Mouse (Mus musculus) forebrain, embryonic 11.5 days (tissue): Measurements from ENCODE around the gene Cipc. TPM values are rescaled to one million over a fixed set of nuclear protein-coding genes. Genes with fewer than 3 reads are reported as not detected.
A peak's percentile ranks its signal among the peaks of the same experiment; 100 is the strongest.

ENCODE experiments used
- ATAC-seq: fragments of 200-750 bp; cut with Nextera tagmentation; replicated peaks from 2 replicates; pipeline ENCODE4 v1.8.0; 2017; ENCODE audit warnings: moderate TSS enrichment; ENCODE audit not compliant: low FRiP score
- DNase-seq: peaks from one replicate; pipeline ENCODE4 v3.0.0-alpha.2; 2017; ENCODE audit warnings: low spot score
- H3K27ac ChIP-seq: fragments of 300-500 bp; sonication (generic); 2 replicates; pipeline ENCODE4 v1.5.1; 2014; ENCODE audit warnings: low read depth, low read length
- H3K27me3 ChIP-seq: fragments of 300-500 bp; sonication (generic); 2 replicates; pipeline ENCODE4 v1.6.1; 2014; ENCODE audit warnings: mild to moderate bottlenecking, low read length, mixed read lengths; ENCODE audit not compliant: control insufficient read depth, insufficient read depth
- H3K36me3 ChIP-seq: fragments of 300-500 bp; sonication (generic); 2 replicates; pipeline ENCODE4 v1.6.1; 2014; ENCODE audit warnings: mild to moderate bottlenecking, low read length, moderate library complexity, mixed read lengths; ENCODE audit not compliant: control insufficient read depth, insufficient read depth
- H3K4me1 ChIP-seq: fragments of 300-500 bp; sonication (generic); replicated peaks from 2 replicates; pipeline ENCODE4 v1.6.1; 2014; ENCODE audit warnings: low read length, mixed read lengths; ENCODE audit not compliant: control insufficient read depth, insufficient read depth
- H3K4me2 ChIP-seq: fragments of 300-500 bp; sonication (generic); 2 replicates; pipeline ENCODE4 v1.6.1; 2014; ENCODE audit warnings: low read depth, mild to moderate bottlenecking, low read length, moderate library complexity, mixed read lengths; ENCODE audit not compliant: severe bottlenecking
- H3K4me3 ChIP-seq: fragments of 300-500 bp; sonication (generic); 2 replicates; pipeline ENCODE4 v1.5.1; 2014; ENCODE audit warnings: low read depth, low read length
- H3K9ac ChIP-seq: fragments of 300-500 bp; sonication (generic); 2 replicates; pipeline ENCODE4 v1.6.1; 2014; ENCODE audit warnings: low read length
- H3K9me3 ChIP-seq: fragments of 300-500 bp; sonication (generic); 2 replicates; pipeline ENCODE4 v1.6.1; 2016; ENCODE audit warnings: low read length, mixed read lengths; ENCODE audit not compliant: control insufficient read depth
- WGBS: fragments of 180-500 bp; shearing (Covaris S2); extraction: QIAGEN DNeasy Blood & Tissue Kit; methylation state at CpG from one replicate; pipeline ENCODE4 v1.1.7; 2014; 5-methylcytosine and 5-hydroxymethylcytosine counted together
- polyA plus RNA-seq: library from polyadenylated mRNA; unstranded; fragments of >200 nt; fragmentation: Nextera tagmentation; extraction: Ambion mirVana; gene quantifications from 2 replicates; pipeline ENCODE4 v1.2.1, GENCODE M21; 2014

Gene Cipc
- polyA plus RNA-seq, 1 experiment from 2014 or later = 48.7 TPM

- H3K4me3 ChIP-seq = no peak overlapping the region
Measured at GRCm38 (mm10) chr12:86941173-86941572, 5.7 kb upstream of the Cipc start.

DNA sequence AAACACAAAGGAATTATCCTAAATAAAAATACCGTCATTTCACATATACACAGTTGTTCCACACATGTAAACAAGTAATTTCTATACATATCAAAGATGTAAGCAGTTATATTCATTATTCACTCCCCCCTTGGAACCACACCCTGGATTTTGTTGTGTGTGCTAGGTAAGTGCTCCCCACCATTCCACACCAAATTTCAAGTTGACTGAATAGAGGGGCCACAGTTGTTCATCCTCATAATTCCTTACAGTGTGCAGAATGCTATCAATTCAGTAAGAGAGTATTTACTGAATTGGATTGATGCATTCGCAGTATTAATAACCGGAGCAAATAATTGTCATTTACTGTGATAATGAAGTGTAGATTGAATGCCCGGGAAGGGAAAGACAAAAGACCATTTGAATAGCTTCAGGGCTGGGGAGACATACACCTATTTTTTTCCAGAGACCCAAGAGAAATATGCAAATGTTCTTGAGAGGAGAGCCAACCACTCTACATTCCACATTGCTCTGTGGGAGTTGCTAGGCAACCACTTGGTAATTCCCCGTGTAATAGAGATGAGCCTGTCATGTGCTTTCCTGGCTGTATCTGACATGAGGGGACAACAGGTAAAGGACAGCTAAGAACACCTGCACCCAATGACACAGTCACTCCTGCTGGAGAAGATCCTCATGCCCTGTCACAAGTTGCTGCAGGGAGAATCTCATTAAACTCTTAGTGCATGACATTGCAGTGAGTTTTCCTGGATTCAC lies 4.9 kb upstream of the Cipc start:
- Histone ChIP-seq H3K36me3 (no peaks in the 10 kb centered on the region), H3K4me1 (peaks cover 18% of the 10 kb centered on the region; the same call in 1 of the 2 replicates), H3K27ac (peak overlapping the region; percentile 91), H3K9ac (0 out of 2 replicates have a peak overlapping the region, but pooled peaks have one; percentile 27), H3K27me3 (no peaks in the 10 kb centered on the region), H3K4me2 (peak overlapping the region; percentile 29; the same call in 1 of the 2 replicates), H3K4me3 (no peak overlapping the region), H3K9me3 (no peaks in the 10 kb centered on the region)
- ATAC-seq (peak; percentile 60), DNase-seq (peak; percentile 60)
- WGBS = 24% methylated on average over 5 of the region's 5 CpGs

More at GRCm38 (mm10) chr12:86941173-86941572, 5.7 kb upstream of the Cipc start:
- peak; percentile 52 for ATAC-seq
- Histone ChIP-seq H3K27ac (peak overlapping the region; percentile 91), H3K36me3 (no peaks in the 10 kb centered on the region), H3K27me3 (no peaks in the 10 kb centered on the region), H3K4me2 (0 out of 2 replicates have a peak overlapping the region, but pooled peaks have one; percentile 24), H3K9me3 (no peaks in the 10 kb centered on the region), H3K9ac (peak overlapping the region; percentile 44), H3K4me1 (peaks cover 18% of the 10 kb centered on the region; the same call in 1 of the 2 replicates)
- DNase-seq = peak; percentile 55
- 26% methylated on average over 11 of the region's 11 CpGs for WGBS

DNA sequence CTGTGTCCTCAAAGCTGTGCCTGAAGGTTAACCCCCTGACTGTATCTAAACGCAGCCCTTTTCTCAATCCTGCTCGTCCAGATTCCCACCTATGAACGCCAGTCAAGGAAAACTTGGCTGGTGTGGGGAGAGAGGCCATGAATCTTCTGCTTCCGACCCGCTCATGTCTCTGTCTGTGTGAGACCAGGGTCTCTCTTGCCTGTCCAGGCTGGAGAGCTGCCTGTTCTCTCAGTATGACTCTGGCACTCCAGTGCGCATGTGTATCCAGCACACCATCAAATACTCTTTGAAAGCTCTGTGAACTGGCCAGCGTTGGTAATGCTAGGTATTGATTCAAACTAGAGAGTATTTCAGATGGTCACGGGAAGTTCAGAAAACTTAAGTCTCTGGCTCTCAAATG lies 3.4 kb upstream of the Cipc start:
- H3K4me2 ChIP-seq = no peak overlapping the region
- H3K4me3 ChIP-seq = no peak overlapping the region
- no peak for ATAC-seq
- H3K4me1 ChIP-seq = peaks cover 26% of the 10 kb centered on the region
- H3K36me3 ChIP-seq = no peaks in the 10 kb centered on the region
- no peaks in the 10 kb centered on the region for H3K9me3 ChIP-seq
- H3K9ac ChIP-seq = no peak overlapping the region
- no peak for DNase-seq
- no peak overlapping the region for H3K27ac ChIP-seq
- H3K27me3 ChIP-seq = no peaks in the 10 kb centered on the region
- 94% methylated on average over 8 of the region's 8 CpGs for WGBS

- H3K4me3 ChIP-seq = no peak overlapping the region
- peaks cover 27% of the 10 kb centered on the region for H3K4me1 ChIP-seq
- no peak overlapping the region for H3K4me2 ChIP-seq
- 5% methylated on average over 4 of the region's 4 CpGs for WGBS
- no peak overlapping the region for H3K9ac ChIP-seq
- no peaks in the 10 kb centered on the region for H3K27me3 ChIP-seq
- no peak overlapping the region for H3K27ac ChIP-seq
- H3K9me3 ChIP-seq = no peaks in the 10 kb centered on the region
- ATAC-seq = no peak
- no peaks in the 10 kb centered on the region for H3K36me3 ChIP-seq
- peak; percentile 72 for DNase-seq
Measured at GRCm38 (mm10) chr12:86945126-86945525, 1.7 kb upstream of the Cipc start.

- DNase-seq (peak; percentile 56), ATAC-seq (no peak; the same call in 1 of the 2 replicates)
- H3K36me3 ChIP-seq = no peaks in the 10 kb centered on the region
- H3K9me3 ChIP-seq = no peaks in the 10 kb centered on the region
- H3K9ac ChIP-seq = peak overlapping the region; percentile 97
- H3K27ac ChIP-seq = peak overlapping the region; percentile 99
- H3K4me2 ChIP-seq = peak overlapping the region; percentile 90
- no peaks in the 10 kb centered on the region for H3K27me3 ChIP-seq
- WGBS = under 1% methylated on average over 17 of the region's 17 CpGs
- peak overlapping the region; percentile 71 for H3K4me3 ChIP-seq
- peaks cover 19% of the 10 kb centered on the region for H3K4me1 ChIP-seq
Measured at GRCm38 (mm10) chr12:86946301-86946781, 502 bp upstream of the Cipc start.

DNA sequence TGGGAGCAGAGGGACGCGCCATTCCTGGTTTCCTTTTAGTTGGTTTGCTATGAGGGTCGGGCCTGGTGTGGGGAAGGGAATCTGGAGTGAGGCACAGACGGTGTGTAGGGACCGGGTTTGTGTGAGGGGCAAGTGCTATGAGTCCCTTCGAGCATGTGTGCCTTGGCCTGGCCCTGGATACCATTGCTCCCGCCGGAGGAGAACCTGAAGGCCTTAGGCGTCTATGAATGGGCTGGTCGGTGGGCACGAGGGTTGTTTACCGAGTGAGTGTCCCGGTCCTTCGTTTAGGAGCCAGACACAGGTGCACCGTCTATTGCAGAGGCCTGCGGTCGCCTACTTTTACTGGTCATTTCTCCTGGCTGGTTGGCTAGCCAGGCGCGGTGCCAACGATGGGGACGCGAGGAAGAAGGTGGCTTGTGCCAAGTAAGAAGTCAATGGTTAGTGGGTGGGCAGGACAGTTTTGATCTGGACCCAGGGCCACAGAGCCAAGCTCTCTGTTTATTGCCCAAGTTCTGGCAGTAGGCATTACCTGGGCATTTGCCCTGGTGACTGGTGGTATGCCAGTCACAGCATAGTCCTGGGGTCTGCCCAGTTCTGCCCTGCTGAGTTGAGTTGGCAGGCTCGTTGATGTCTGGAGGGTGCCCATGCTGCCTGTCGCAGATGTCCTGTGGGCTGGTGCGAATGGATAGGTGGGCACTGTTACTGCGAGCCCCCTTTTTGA lies 998 bp downstream of the Cipc start:
- Histone ChIP-seq H3K4me2 (peak overlapping the region; percentile 90), H3K4me3 (peak overlapping the region; percentile 71), H3K27me3 (no peaks in the 10 kb centered on the region), H3K9ac (peak overlapping the region; percentile 97), H3K27ac (peak overlapping the region; percentile 51; the same call in 1 of the 2 replicates), H3K4me1 (peaks cover 16% of the 10 kb centered on the region), H3K9me3 (no peaks in the 10 kb centered on the region), H3K36me3 (no peaks in the 10 kb centered on the region)
- whole genome bisulfite sequencing = 23% methylated on average over 26 of the region's 26 CpGs
- DNase-seq (peak; percentile 64), ATAC-seq (peak; percentile 57)

- peak overlapping the region; percentile 71; the same call in 1 of the 2 replicates for H3K4me3 ChIP-seq
- H3K27ac ChIP-seq = no peak overlapping the region
- DNase-seq (no peak), ATAC-seq (no peak)
- no peaks in the 10 kb centered on the region for H3K27me3 ChIP-seq
- H3K4me2 ChIP-seq = peak overlapping the region; percentile 90
- peak overlapping the region; percentile 97; the same call in 1 of the 2 replicates for H3K9ac ChIP-seq
- no peaks in the 10 kb centered on the region for H3K36me3 ChIP-seq
- no peaks in the 10 kb centered on the region for H3K9me3 ChIP-seq
- 72% methylated on average over 6 of the region's 6 CpGs for WGBS
- peaks cover 16% of the 10 kb centered on the region for H3K4me1 ChIP-seq
Measured at GRCm38 (mm10) chr12:86948627-86949026, 1.8 kb downstream of the Cipc start.

GRCm38 (mm10) chr12:86949501-86949900 lies 2.7 kb downstream of the Cipc start:
- Histone ChIP-seq H3K36me3 (no peaks in the 10 kb centered on the region), H3K4me2 (no peak overlapping the region), H3K4me3 (no peak overlapping the region), H3K4me1 (peaks cover 16% of the 10 kb centered on the region), H3K27ac (no peak overlapping the region), H3K9ac (no peak overlapping the region), H3K27me3 (no peaks in the 10 kb centered on the region), H3K9me3 (no peaks in the 10 kb centered on the region)
- WGBS = 85% methylated on average over 9 of the region's 9 CpGs
- DNase-seq = no peak
- ATAC-seq = no peak
